Mouse (Mus musculus) brain, embryonic 14.5 days (tissue): ENCODE measurements around the gene Slco1c1.

Source experiments
- CTCF ChIP-seq: fragments of 200-500 bp; IDR thresholded peaks from 2 replicates; pipeline ENCODE4 v1.5.1; 2012; ENCODE audit warnings: inconsistent platforms, mild to moderate bottlenecking, moderate library complexity, borderline replicate concordance; ENCODE audit not compliant: insufficient read depth, insufficient read length; ENCODE audit errors: extremely low read depth
- POLR2A ChIP-seq: fragments of 200-500 bp; IDR thresholded peaks from 2 replicates; pipeline ENCODE4 v1.6.1; 2012; ENCODE audit warnings: mild to moderate bottlenecking, inconsistent platforms, borderline replicate concordance; ENCODE audit not compliant: poor library complexity, insufficient read depth, insufficient read length, severe bottlenecking; ENCODE audit errors: extremely low read depth

- TF ChIP-seq CTCF (no peak), POLR2A (no peak)
These were observed 23.0 kb upstream of the Slco1c1 start for GRCm38 (mm10) chr6:141501171-141501570.
